Mouse (Mus musculus) cortical plate, adult 2 months (tissue): ENCODE data around the gene Tssc4.

Experiments used
- CTCF ChIP-seq: fragments of 200-500 bp; IDR thresholded peaks from 2 replicates; pipeline ENCODE4 v1.5.1; 2011; ENCODE audit warnings: mild to moderate bottlenecking, control low read depth, low read length; ENCODE audit not compliant: insufficient read depth; ENCODE audit errors: extremely low read depth
- POLR2A ChIP-seq: fragments of 200-500 bp; IDR thresholded peaks from 2 replicates; pipeline ENCODE4 v1.6.1; 2011; ENCODE audit warnings: mild to moderate bottlenecking, low read length, control low read depth; ENCODE audit not compliant: insufficient read depth; ENCODE audit errors: extremely low read depth

GRCm38 (mm10) chr7:143072605-143073004 lies 3.6 kb downstream of the Tssc4 start:
- TF ChIP-seq CTCF (no peak), POLR2A (no peak)
